Mouse (Mus musculus): ENCODE data around the gene Tcp11l2.

DNA sequence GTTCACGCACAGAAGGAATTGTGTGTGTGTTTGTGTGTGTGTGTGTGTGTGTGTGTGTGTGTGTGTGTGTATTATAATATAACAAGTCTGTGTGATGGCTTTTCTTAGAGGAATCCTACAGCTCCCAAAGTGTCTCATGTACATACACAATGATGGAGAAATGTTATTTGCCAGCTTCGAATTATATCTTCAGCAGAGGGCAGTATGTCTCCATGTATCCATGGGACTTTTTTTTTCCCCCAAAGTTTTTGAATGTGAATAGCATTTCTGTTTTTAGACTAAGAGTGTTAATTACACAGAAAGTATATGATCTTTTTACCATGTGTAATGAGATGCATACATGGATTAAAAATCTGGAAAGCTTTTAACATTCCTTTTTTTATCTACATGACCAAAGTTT, 65.2 kb downstream of the Tcp11l2 start:
- TF ChIP-seq CTCF (IDR thresholded peaks at IDR 0.05; ENCODE audit: low read depth) (peak; percentile 66), EP300 (optimal IDR thresholded peaks at IDR 0.05) (no peak)

Data from stomach, postnatal 0 days (tissue).